Comparison of ENCODE assay signal across 23 mouse cellular contexts in the genomic region with DNA sequence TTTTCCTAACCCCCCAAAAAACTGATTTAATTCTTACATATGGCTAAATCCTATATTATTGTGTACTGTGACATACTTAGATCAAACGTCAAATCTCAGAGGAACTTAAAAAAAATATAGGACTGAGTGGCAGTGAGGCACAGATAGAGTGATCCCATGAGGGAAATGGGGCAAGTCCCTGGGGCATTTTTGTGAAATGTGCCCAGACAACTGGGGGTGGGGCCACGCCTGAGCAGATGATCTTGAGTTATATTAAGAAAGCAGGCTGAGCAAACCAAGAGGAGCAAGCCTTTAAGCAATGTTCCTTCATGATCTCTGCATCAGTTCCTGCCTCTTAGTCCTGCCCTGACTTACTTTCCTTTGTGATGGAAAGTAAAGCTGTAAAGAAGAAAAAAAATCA.
DNase-seq lines count a peak whose midpoint lies in the region; TF ChIP-seq lines count a peak whose summit lies in the region.
"Had no signal": no experiment of that assay in that cellular context is flagged by ENCODE, and none has a peak within 500 bp of the region (broad histone marks: within the 10 kb centered on the region; RNA-seq: fewer than 3 reads in every experiment).

No protein-coding gene starts in this region.

- H3K36me3 ChIP-seq in heart, embryonic 10.5 days, result no peaks in the 10 kb centered on the region
- H3K36me3 ChIP-seq in CH12.LX (replicated peaks in 1 of 2; ENCODE audit: control insufficient read depth in 1 of 2, insufficient read depth in 1 of 2, low read length in 1 of 2), result no peaks in the 10 kb centered on the region
- H3K36me3 ChIP-seq: embryonic facial prominence, embryonic 12.5 days; heart, embryonic 13.5 days had no signal

- in situ Hi-C loops in CH12.LX (cut with MboI; ENCODE audit: low pct_ligation_motif_present, low pct_unique_long_range_greater_than_20kb, low sequenced_read_pairs), result no loop called here

- no peak for TF ChIP-seq POLR2A in CH12.LX (IDR thresholded peaks at IDR 0.05; ENCODE audit: low read depth, low read length)

- DNase-seq in heart, adult 11 months, result peak; percentile 84
- no peak for DNase-seq in heart, embryonic 10.5 days (ENCODE audit: low spot score)
- DNase-seq in spleen, postnatal 36 days (ENCODE audit: low spot score in 2 of 2), result peak; percentile 49 to 52
- no peak for DNase-seq in spleen, postnatal 4 days (ENCODE audit: low spot score in 2 of 2)
- DNase-seq in CH12.LX (ENCODE audit: extremely low read depth), result peak; percentile 74
- no peak for DNase-seq in frontal cortex, postnatal 14 days (ENCODE audit: low spot score in 2 of 2)
- DNase-seq in cerebellum, postnatal 36 days, result no peak
- DNase-seq: adrenal gland, postnatal 14 days; cerebellum, adult 11 months; cerebellum, adult 2 months; cerebellum, adult 9-11 months; gastrocnemius, adult 2 months; gastrocnemius, postnatal 14 days; heart, adult 18-20 months; heart, postnatal 14 days; heart, postnatal 4 days; kidney, adult 18-20 months had no signal

- no peaks in the 10 kb centered on the region for H3K79me2 ChIP-seq in CH12.LX (replicated peaks; ENCODE audit: control insufficient read depth, extremely low read depth, insufficient read depth, poor library complexity, severe bottlenecking)

- H3K9me3 ChIP-seq in heart, embryonic 10.5 days, result no peaks in the 10 kb centered on the region
- H3K9me3 ChIP-seq in CH12.LX (replicated peaks; ENCODE audit: low read length), result peaks cover 10% of the 10 kb centered on the region
- H3K9me3 ChIP-seq: embryonic facial prominence, embryonic 12.5 days; forebrain, embryonic 13.5 days; heart, embryonic 13.5 days had no signal

- TF ChIP-seq RAD21 in CH12.LX (IDR thresholded peaks at IDR 0.05; ENCODE audit: low read depth, low read length), result no peak

- no peaks in the 10 kb centered on the region for H3K27me3 ChIP-seq in heart, embryonic 10.5 days (ENCODE audit: insufficient read depth, poor library complexity, severe bottlenecking)
- H3K27me3 ChIP-seq in CH12.LX (replicated peaks), result no peaks in the 10 kb centered on the region
- H3K27me3 ChIP-seq: embryonic facial prominence, embryonic 12.5 days; forebrain, embryonic 13.5 days; heart, embryonic 13.5 days had no signal

- no peak overlapping the region for H3K9ac ChIP-seq in CH12.LX (ENCODE audit: insufficient read depth, low read depth)
- H3K9ac ChIP-seq: embryonic facial prominence, embryonic 12.5 days; forebrain, embryonic 13.5 days; heart, embryonic 13.5 days; hindbrain, embryonic 14.5 days had no signal

- no peak overlapping the region for H3K4me2 ChIP-seq in CH12.LX (ENCODE audit: insufficient read depth, low read depth, poor library complexity, severe bottlenecking)
- H3K4me2 ChIP-seq: embryonic facial prominence, embryonic 12.5 days; forebrain, embryonic 13.5 days; heart, embryonic 13.5 days; hindbrain, embryonic 14.5 days had no signal

- WGBS in heart, embryonic 10.5 days, result 69% methylated on average over 2 of the region's 2 CpGs

- dilution Hi-C loops in CH12.LX (cut with MboI; ENCODE audit: extremely low pct_ligation_motif_present, extremely low pct_unique_long_range_greater_than_20kb, low sequenced_read_pairs), result no loop called here

- H3K27ac ChIP-seq in heart, embryonic 10.5 days, result no peak overlapping the region
- H3K27ac ChIP-seq in CH12.LX (ENCODE audit: insufficient read depth, low read depth), result no peak overlapping the region
- H3K27ac ChIP-seq: embryonic facial prominence, embryonic 12.5 days; forebrain, embryonic 13.5 days; gastrocnemius, adult 2 months; heart, embryonic 13.5 days; hindbrain, embryonic 14.5 days; hindbrain, postnatal 0 days had no signal

- H3K4me1 ChIP-seq in heart, embryonic 10.5 days, result 0 out of 2 replicates have a peak, but pooled peaks cover 4% of the 10 kb centered on the region
- H3K4me1 ChIP-seq in CH12.LX (ENCODE audit: control insufficient read depth in 1 of 2, insufficient read depth in 2 of 2), result peaks cover 0 to 13% of the 10 kb centered on the region in 2 experiments; a peak in 2 of 4 replicates
- H3K4me1 ChIP-seq: embryonic facial prominence, embryonic 12.5 days; forebrain, embryonic 13.5 days; heart, embryonic 13.5 days had no signal

- no peak overlapping the region for H3K4me3 ChIP-seq in heart, embryonic 10.5 days
- no peak overlapping the region for H3K4me3 ChIP-seq in CH12.LX (replicated peaks in 1 of 3; ENCODE audit: low read depth in 2 of 3, low read length in 2 of 3, poor library complexity in 1 of 3)
- H3K4me3 ChIP-seq: embryonic facial prominence, embryonic 12.5 days; erythroblast, embryonic 14.5 days; forebrain, embryonic 13.5 days; gastrocnemius, adult 2 months; heart, embryonic 13.5 days had no signal

- no peak for TF ChIP-seq CTCF in CH12.LX (conservative IDR thresholded peaks at IDR 0.05 in 1 of 2, IDR thresholded peaks at IDR 0.05 in 1 of 2; ENCODE audit: low read depth in 2 of 2, low read length in 2 of 2)

- peak; percentile 38; the same call in 1 of the 2 replicates for TF ChIP-seq EP300 in CH12.LX (IDR thresholded peaks at IDR 0.05; ENCODE audit: low read length)

TF ChIP-seq in CH12.LX, 34 proteins besides CTCF, POLR2A, EP300 and RAD21:
- TF ChIP-seq MEF2A (IDR thresholded peaks at IDR 0.05; ENCODE audit: borderline replicate concordance, low read depth, low read length) (0 out of 2 replicates have a peak, but pooled peaks have one; percentile 14), ZNF384 (IDR thresholded peaks at IDR 0.05; ENCODE audit: low read depth, low read length) (peak; percentile 47), MAZ (IDR thresholded peaks at IDR 0.05; ENCODE audit: low read depth, low read length) (no peak), BHLHE40 (IDR thresholded peaks at IDR 0.05; ENCODE audit: low read depth, low read length) (peak; percentile 60)

Comparison
In these comparisons a context has a peak if more than half of its experiments do, and no peak if none do; other contexts are left out.
1. DNase-seq: peak in heart, adult 11 months (single experiment), spleen, postnatal 36 days (2 of 2) and CH12.LX (single experiment); none in heart, embryonic 10.5 days (single experiment), spleen, postnatal 4 days (0 of 2), frontal cortex, postnatal 14 days (0 of 2) and cerebellum, postnatal 36 days (0 of 2).